Mouse (Mus musculus) liver, embryonic 15.5 days (tissue): ENCODE measurements at regions not wholly inside any gene's neighbourhood (a gene's known extent, or its start where the extent isn't known, plus 50 kb on each side); places are given as distances from the start of the nearest gene placed in this dataset.

Source experiments
- ATAC-seq: fragments of 200-750 bp; cut with Nextera tagmentation; 2 replicates; pipeline ENCODE4 v1.8.0; 2017; ENCODE audit warnings: moderate number of reproducible peaks, mild to moderate bottlenecking, moderate library complexity; ENCODE audit not compliant: insufficient read depth
- H3K27ac ChIP-seq: fragments of 300-500 bp; sonication (generic); replicated peaks from 2 replicates; pipeline ENCODE4 v1.5.1; 2015; ENCODE audit warnings: mild to moderate bottlenecking, inconsistent platforms
- H3K27me3 ChIP-seq: fragments of 300-500 bp; sonication (generic); 2 replicates; pipeline ENCODE4 v1.6.1; 2015; ENCODE audit warnings: mild to moderate bottlenecking, inconsistent platforms
- H3K36me3 ChIP-seq: fragments of 300-500 bp; sonication (generic); replicated peaks from 2 replicates; pipeline ENCODE4 v1.6.1; 2015; ENCODE audit warnings: moderate library complexity, mild to moderate bottlenecking, inconsistent platforms
- H3K4me1 ChIP-seq: fragments of 300-500 bp; sonication (generic); replicated peaks from 2 replicates; pipeline ENCODE4 v1.6.1; 2015; ENCODE audit warnings: inconsistent platforms
- H3K4me2 ChIP-seq: fragments of 300-500 bp; sonication (generic); 2 replicates; pipeline ENCODE4 v1.6.1; 2015; ENCODE audit warnings: moderate library complexity, mild to moderate bottlenecking, inconsistent platforms
- H3K4me3 ChIP-seq: fragments of 300-500 bp; sonication (generic); replicated peaks from 2 replicates; pipeline ENCODE4 v1.5.1; 2015; ENCODE audit warnings: mild to moderate bottlenecking, inconsistent platforms
- H3K9ac ChIP-seq: fragments of 300-500 bp; sonication (generic); 2 replicates; pipeline ENCODE4 v1.6.1; 2015; ENCODE audit warnings: moderate library complexity, mild to moderate bottlenecking, inconsistent platforms
- H3K9me3 ChIP-seq: fragments of 300-500 bp; sonication (generic); replicated peaks from 2 replicates; pipeline ENCODE4 v1.6.1; 2016; ENCODE audit warnings: inconsistent platforms
- WGBS: fragments of 180-500 bp; shearing (Covaris S2); methylation state at CpG from one replicate; pipeline ENCODE4 v1.1.7; 2015; ENCODE audit warnings: mixed read lengths; ENCODE audit not compliant: insufficient replicate concordance; 5-methylcytosine and 5-hydroxymethylcytosine counted together

DNA sequence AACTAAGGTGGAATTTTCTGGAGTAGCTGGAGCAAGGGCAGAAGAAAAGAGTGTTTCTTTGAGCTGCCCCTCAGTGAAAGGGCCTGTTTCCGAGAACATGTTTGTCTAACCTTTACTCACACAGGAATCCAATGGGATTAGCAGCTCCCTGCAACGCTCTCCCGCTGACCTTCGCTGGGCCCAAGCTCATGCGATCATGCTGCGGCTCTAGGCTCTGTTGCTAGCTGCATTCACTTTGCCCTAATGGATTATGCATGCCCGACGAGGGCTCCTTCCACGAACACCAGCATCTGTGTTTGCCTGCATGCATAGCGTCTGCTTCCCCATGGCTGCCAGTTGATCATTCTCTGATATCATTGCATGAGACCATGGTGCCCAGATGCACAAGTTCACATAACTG lies 140.2 kb downstream of the Bmp7 start:
- Histone ChIP-seq H3K4me3 (no peak overlapping the region), H3K27ac (no peak overlapping the region), H3K4me1 (no peaks in the 10 kb centered on the region), H3K4me2 (no peak overlapping the region), H3K36me3 (no peaks in the 10 kb centered on the region), H3K9me3 (no peaks in the 10 kb centered on the region), H3K9ac (no peak overlapping the region), H3K27me3 (no peaks in the 10 kb centered on the region)
- 71% methylated on average over 10 of the region's 10 CpGs for WGBS
- ATAC-seq: no peak

DNA sequence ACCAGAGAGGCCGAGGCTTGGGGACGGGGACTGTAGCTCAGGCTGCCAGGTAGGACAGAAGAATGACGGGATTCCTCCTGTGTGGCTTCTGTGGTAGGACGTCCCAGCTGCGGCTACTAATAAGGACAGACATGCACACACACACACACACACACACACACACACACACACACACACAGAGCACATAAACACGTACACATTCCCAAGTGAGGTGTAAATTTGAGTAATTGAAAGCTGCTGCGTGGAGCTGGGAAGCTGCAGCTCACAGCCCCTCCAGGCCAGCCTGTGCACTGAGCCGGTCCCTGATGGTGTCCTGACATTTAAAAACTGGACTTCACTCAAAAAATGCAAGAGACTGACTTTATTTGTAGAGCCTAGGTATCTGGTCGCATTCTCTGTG lies 139.3 kb downstream of the Bmp7 start:
- Histone ChIP-seq H3K9ac (no peak overlapping the region), H3K4me1 (no peaks in the 10 kb centered on the region), H3K36me3 (no peaks in the 10 kb centered on the region), H3K4me3 (no peak overlapping the region), H3K9me3 (no peaks in the 10 kb centered on the region), H3K27me3 (no peaks in the 10 kb centered on the region), H3K27ac (no peak overlapping the region), H3K4me2 (no peak overlapping the region)
- 68% methylated on average over 9 of the region's 9 CpGs for WGBS
- ATAC-seq: no peak

DNA sequence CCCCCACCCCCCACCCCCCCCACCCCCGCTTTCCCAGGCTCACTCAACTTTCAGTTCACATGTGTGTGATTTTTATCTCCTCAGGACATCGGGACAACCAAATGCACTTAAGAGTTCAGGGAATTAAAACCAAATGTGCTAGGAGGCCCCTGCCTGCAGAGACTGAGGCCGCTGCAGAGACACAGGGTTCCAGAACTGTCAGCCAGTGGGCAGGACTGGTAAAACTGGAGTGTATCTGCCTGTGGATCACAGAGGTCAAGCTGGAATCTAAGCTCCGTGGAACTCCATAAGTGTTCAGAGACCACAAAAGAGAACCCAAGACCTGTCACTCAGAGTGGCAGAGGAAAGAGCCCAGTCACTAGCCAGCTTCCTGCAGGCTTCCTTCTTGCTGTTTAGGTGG lies 138.3 kb downstream of the Bmp7 start:
- no peaks in the 10 kb centered on the region for H3K27me3 ChIP-seq
- H3K36me3 ChIP-seq: no peaks in the 10 kb centered on the region
- no peak overlapping the region for H3K9ac ChIP-seq
- H3K4me1 ChIP-seq: no peaks in the 10 kb centered on the region
- 30% methylated on average over 3 of the region's 4 CpGs for WGBS
- no peak overlapping the region for H3K27ac ChIP-seq
- H3K4me3 ChIP-seq: no peak overlapping the region
- no peaks in the 10 kb centered on the region for H3K9me3 ChIP-seq
- no peak overlapping the region for H3K4me2 ChIP-seq
- no peak for ATAC-seq

DNA sequence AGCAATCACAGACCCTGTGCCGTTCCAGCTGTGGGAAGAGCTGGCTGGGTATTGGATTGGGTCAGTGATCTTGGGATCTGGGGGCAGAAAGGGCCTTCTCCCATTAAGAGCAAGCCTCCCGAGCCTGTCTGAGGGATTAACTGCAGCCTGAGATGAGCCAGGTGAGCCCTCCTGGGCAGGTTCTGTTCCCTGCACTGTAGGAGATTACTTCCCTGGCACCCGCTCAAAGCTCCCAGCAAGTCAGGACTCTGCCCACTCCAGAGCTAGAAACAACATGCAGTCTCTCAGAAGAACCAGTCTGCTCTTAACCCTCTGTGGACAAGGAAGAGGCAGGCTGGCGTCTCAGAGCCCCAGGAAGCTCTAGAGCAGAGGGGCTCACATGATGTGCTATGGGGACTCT lies 132.7 kb downstream of the Bmp7 start:
- H3K27me3 ChIP-seq: no peaks in the 10 kb centered on the region
- no peak for ATAC-seq
- no peak overlapping the region for H3K27ac ChIP-seq
- H3K4me3 ChIP-seq: no peak overlapping the region
- H3K36me3 ChIP-seq: no peaks in the 10 kb centered on the region
- 51% methylated on average over 4 of the region's 4 CpGs for WGBS
- H3K4me1 ChIP-seq: no peaks in the 10 kb centered on the region
- no peaks in the 10 kb centered on the region for H3K9me3 ChIP-seq
- H3K4me2 ChIP-seq: no peak overlapping the region
- H3K9ac ChIP-seq: no peak overlapping the region

DNA sequence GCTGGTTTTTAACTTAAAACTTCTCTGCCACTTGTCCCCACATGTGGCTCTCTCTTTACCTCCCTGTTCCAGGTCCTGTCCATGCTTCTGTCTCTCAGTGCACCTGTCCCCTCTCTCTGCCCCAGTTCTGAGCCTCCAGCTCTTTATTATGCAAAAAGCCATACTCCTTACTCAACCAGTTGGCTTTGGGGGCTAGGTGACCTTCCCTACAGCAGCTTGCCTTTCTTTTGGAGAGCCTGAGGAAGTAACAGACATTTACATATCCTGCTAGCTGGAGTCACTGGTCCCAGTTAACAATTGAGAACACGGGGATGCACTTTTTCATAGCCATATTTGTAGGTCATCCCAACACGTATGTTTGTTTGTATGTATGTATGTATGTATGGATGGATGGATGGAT lies 130.8 kb downstream of the Bmp7 start:
- ATAC-seq: no peak
- no peak overlapping the region for H3K4me3 ChIP-seq
- 61% methylated on average over 2 of the region's 2 CpGs for WGBS
- H3K27ac ChIP-seq: no peak overlapping the region
- H3K9ac ChIP-seq: no peak overlapping the region
- no peak overlapping the region for H3K4me2 ChIP-seq
- no peaks in the 10 kb centered on the region for H3K36me3 ChIP-seq
- H3K4me1 ChIP-seq: no peaks in the 10 kb centered on the region
- H3K27me3 ChIP-seq: no peaks in the 10 kb centered on the region
- no peaks in the 10 kb centered on the region for H3K9me3 ChIP-seq

DNA sequence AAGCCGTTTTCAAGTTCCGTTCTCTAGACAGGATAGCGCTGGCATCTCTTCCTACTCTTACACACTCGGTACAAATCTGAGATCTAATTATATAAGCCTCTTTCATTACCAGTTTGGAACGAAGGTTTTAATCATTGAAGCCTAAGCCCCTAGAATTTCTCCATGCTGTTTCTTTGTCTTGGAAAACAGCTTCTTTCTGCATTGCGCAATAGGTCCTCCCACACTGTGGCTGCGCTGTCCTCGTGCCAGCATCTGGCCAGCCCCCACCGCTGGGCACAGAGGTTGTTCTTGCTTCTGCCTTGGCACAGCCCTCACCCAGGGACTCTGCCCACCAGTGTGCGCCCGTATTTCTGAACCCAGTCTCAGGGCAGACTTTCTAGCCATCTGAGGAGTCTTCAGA lies 126.8 kb downstream of the Bmp7 start:
- ATAC-seq: no peak
- H3K4me2 ChIP-seq: no peak overlapping the region
- H3K27ac ChIP-seq: no peak overlapping the region
- no peaks in the 10 kb centered on the region for H3K9me3 ChIP-seq
- 66% methylated on average over 11 of the region's 11 CpGs for WGBS
- no peaks in the 10 kb centered on the region for H3K36me3 ChIP-seq
- no peak overlapping the region for H3K9ac ChIP-seq
- no peak overlapping the region for H3K4me3 ChIP-seq
- H3K27me3 ChIP-seq: no peaks in the 10 kb centered on the region
- H3K4me1 ChIP-seq: no peaks in the 10 kb centered on the region

DNA sequence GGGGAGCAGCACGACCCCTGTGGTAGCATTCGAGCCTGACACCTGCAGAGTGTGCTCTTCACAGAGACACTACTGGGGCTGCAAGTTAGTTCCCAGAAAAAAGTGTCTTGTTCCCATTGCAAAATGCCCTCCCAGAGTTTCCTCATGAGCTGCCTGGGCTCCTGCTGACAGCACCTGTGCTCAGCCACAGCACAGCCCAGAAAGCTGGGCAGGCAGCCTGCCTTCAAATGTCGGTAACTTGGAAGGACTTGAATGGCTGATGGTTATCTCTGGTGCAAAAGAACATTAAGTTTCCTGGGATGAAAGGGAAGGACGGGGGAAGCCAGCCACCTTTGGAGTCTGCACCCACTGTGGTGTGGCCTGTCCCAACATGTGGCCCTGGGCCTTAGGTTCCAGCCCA lies 126.2 kb downstream of the Bmp7 start:
- no peak overlapping the region for H3K4me2 ChIP-seq
- H3K4me3 ChIP-seq: no peak overlapping the region
- H3K36me3 ChIP-seq: no peaks in the 10 kb centered on the region
- H3K9ac ChIP-seq: no peak overlapping the region
- no peaks in the 10 kb centered on the region for H3K4me1 ChIP-seq
- ATAC-seq: no peak
- H3K9me3 ChIP-seq: no peaks in the 10 kb centered on the region
- no peak overlapping the region for H3K27ac ChIP-seq
- 38% methylated on average over 4 of the region's 4 CpGs for WGBS
- H3K27me3 ChIP-seq: no peaks in the 10 kb centered on the region

DNA sequence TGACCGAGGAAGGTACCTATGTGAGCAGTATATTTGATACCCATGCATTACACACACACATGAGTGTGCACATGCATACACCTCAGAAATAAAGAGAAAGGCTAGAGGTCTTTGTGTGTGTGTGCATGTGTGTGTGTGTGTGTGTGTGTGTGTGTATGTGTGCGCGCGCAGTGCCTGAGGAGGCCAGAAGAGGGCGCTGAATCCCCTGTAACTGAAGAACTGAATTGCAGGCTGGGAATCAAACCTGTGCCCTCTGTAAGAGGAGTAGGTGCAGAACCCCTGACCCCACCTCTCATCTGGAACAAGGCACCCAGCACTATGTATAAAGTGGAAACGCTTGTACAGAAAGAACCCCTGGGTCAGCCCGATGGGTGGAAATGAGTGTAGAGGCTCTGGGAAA lies 125.0 kb downstream of the Bmp7 start:
- no peak for ATAC-seq
- Histone ChIP-seq H3K36me3 (no peaks in the 10 kb centered on the region), H3K9me3 (no peaks in the 10 kb centered on the region), H3K27ac (no peak overlapping the region), H3K4me2 (no peak overlapping the region), H3K4me1 (no peaks in the 10 kb centered on the region), H3K27me3 (no peaks in the 10 kb centered on the region), H3K4me3 (no peak overlapping the region), H3K9ac (no peak overlapping the region)
- 90% methylated on average over 7 of the region's 7 CpGs for WGBS

DNA sequence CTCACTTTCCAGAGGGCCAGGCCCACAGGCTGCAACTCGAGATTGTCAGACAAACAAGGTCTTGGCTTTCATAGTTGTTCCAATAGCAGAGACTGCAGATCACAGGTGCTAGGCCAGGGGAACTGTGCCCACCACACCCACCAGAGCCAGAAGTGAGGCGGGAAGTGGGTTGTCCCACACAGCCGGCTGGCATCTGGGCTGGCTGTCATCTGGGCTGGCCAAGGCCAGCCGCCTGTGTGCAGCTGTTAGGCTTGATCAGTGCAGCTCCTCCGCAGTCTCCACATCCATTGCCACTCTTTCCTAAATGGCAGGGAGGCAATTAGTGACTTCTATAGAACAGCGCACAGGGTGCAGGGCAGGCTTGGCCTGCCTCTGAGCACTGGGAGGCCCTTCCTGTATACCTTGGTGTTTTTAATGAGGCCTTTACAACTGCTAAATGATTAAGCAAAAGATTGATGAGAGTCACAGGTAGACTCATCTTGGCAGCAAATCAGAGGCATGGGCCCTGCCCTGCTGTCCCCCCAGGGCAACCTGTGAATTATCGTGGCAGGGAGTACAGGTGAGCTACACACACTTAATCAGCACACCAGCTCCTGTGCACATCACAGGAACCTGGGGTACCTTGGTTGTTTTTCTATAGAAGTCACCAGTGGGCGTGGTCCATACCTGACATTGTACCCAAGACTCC lies 122.9 kb downstream of the Bmp7 start:
- Histone ChIP-seq H3K9me3 (no peaks in the 10 kb centered on the region), H3K9ac (no peak overlapping the region), H3K4me3 (no peak overlapping the region), H3K4me1 (no peaks in the 10 kb centered on the region), H3K36me3 (no peaks in the 10 kb centered on the region), H3K27me3 (peaks cover 5% of the 10 kb centered on the region), H3K27ac (no peak overlapping the region), H3K4me2 (no peak overlapping the region)
- ATAC-seq: no peak
- WGBS: 49% methylated on average over 8 of the region's 8 CpGs
